Mouse (Mus musculus) lung, embryonic 14.5 days (tissue): ENCODE data around the gene Resp18. TPM values are rescaled to one million over a fixed set of nuclear protein-coding genes. Genes with fewer than 3 reads are reported as not detected.
A peak's percentile ranks its signal among the peaks of the same experiment; 100 is the strongest.

Source experiments
- ATAC-seq: fragments of 200-750 bp; cut with Nextera tagmentation; 2 replicates; pipeline ENCODE4 v1.8.0; 2017; ENCODE audit warnings: mild to moderate bottlenecking, moderate TSS enrichment, moderate library complexity; ENCODE audit not compliant: insufficient read depth
- DNase-seq: peaks from one replicate; pipeline ENCODE4 v3.0.0-alpha.2; 2015
- H3K27ac ChIP-seq: fragments of 300-500 bp; sonication (generic); 2 replicates; pipeline ENCODE4 v1.5.1; 2014; ENCODE audit warnings: low read depth, mild to moderate bottlenecking, moderate library complexity
- H3K27me3 ChIP-seq: fragments of 300-500 bp; sonication (generic); 2 replicates; pipeline ENCODE4 v1.6.1; 2014; ENCODE audit warnings: low read length, control low read depth; ENCODE audit not compliant: insufficient read depth
- H3K36me3 ChIP-seq: fragments of 300-500 bp; sonication (generic); 2 replicates; pipeline ENCODE4 v1.6.1; 2014; ENCODE audit warnings: control low read depth; ENCODE audit not compliant: insufficient read depth
- H3K4me1 ChIP-seq: fragments of 300-500 bp; sonication (generic); 2 replicates; pipeline ENCODE4 v1.6.1; 2014; ENCODE audit warnings: antibody characterized with exemption, control low read depth; ENCODE audit not compliant: insufficient read depth
- H3K4me2 ChIP-seq: fragments of 300-500 bp; sonication (generic); 2 replicates; pipeline ENCODE4 v1.6.1; 2014; ENCODE audit warnings: mild to moderate bottlenecking
- H3K4me3 ChIP-seq: fragments of 300-500 bp; sonication (generic); 2 replicates; pipeline ENCODE4 v1.5.1; 2014; ENCODE audit warnings: low read depth, low read length
- H3K9ac ChIP-seq: fragments of 300-500 bp; sonication (generic); 2 replicates; pipeline ENCODE4 v1.6.1; 2014
- H3K9me3 ChIP-seq: fragments of 300-500 bp; sonication (generic); 2 replicates; pipeline ENCODE4 v1.6.1; 2016; ENCODE audit warnings: low read depth, low read length, control low read depth
- CTCF ChIP-seq: IDR thresholded peaks from 2 replicates; pipeline ENCODE4 v1.5.1; 2016; ENCODE audit warnings: antibody characterized with exemption, low read depth
- WGBS: fragments of 180-500 bp; shearing (Covaris S2); extraction: QIAGEN DNeasy Blood & Tissue Kit; methylation state at CpG from one replicate; pipeline ENCODE4 v1.1.7; 2014; 5-methylcytosine and 5-hydroxymethylcytosine counted together
- polyA plus RNA-seq: library from polyadenylated mRNA; unstranded; fragments of >200 nt; fragmentation: Nextera tagmentation; extraction: Ambion mirVana; gene quantifications from 2 replicates; pipeline ENCODE4 v1.2.1, GENCODE M21; 2014

Gene Resp18
- polyA plus RNA-seq, 1 experiment from 2014 or later, result not detected

DNA sequence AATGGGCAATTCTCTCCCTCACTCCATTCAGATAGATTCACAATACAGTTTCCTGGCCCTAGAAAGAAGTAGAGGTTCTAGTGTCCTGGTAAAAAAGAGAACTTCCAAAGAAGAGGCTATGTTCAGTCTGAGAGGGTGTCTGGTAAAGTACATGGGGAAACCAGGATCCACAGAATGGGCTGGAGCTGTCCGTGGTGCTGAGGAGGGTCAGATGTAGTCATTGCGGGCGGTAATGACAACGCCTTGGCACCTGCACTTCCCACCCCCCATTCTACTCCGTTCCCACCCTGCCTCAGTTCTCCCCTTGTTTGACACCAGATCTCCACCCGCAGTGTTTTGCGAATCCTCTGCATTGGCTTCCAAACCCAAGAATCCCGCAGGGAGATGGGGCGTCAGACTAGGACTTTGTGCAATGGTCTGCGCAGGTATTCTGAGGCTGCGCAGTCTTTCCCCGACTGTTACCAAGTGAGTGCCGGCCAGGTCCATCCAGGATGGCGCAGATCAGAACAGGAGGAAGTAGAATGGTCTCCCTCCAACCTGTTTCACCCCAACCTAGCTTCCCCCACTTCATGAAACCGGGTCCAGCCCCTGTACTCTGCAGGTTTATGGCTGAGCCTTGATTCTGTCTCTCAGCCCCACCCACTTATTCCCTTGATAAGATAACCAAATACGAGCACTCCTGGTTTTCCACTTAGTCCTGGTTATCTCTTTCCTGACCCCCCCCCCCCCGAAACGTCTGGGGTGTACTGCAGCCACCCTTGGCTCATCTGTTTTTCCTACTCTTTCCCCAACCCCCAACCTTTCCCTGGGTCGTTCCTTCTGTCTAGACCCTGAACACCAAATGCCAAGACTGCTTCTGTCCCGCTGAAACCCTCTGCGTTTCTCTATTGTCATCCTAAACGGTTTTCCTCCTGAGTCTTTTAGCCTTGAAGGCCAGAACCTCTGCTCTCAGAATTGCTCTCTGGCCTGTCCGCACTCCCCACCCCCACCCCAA, 723 bp downstream of the Resp18 start:
- no peak for ATAC-seq
- H3K9ac ChIP-seq, result no peak overlapping the region
- H3K4me3 ChIP-seq, result no peak overlapping the region
- no peak overlapping the region for H3K27ac ChIP-seq
- peak; percentile 88 for DNase-seq
- H3K4me1 ChIP-seq, result no peaks in the 10 kb centered on the region
- WGBS, result 8% methylated on average over 23 of the region's 23 CpGs
- H3K4me2 ChIP-seq, result no peak overlapping the region
- no peaks in the 10 kb centered on the region for H3K36me3 ChIP-seq
- TF ChIP-seq CTCF, result no peak
- no peaks in the 10 kb centered on the region for H3K9me3 ChIP-seq
- H3K27me3 ChIP-seq, result peaks cover 13% of the 10 kb centered on the region

DNA sequence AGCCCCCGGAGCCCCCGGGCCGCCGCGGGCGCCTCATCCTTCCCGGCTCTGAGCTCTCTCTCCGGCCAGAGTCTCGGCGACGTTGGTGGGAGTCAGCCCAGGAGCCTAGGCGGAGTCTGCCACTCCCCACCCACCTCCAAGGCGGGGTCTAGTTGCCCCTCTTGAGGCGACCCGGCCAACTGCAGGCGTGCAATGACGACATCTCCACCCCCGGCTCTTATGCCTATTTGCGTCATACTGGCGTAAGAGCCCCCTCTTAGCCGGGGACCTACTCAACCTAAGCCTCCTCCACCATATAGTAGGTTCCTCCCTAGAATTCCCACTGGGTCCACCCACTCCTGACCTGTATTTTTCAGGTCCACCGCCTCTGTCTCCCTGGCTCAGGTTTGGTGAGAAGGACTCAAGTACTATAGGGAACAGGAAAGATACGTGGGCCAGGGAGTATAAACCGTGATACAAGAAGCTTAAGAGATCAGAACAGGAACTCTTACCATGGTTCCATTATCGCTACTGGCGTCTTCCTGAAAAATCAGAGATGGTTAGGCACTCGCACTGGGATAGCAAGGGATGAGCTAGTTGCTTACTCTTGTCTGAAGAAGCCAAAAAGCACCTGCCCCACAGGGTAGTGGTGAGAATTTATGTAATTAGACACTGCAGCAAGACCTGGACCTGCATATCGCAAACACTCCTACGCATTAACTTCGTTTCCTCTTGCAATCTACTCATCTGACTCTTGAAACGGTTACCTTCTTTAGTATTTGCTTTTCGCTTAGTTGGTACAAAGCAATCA, 13.9 kb downstream of the Resp18 start, which contains the start of gene Ptprn:
TSS of gene Ptprn (minus strand) at position 412 of the 790 bp plus-strand sequence.
- ATAC-seq (no peak), DNase-seq (no peak)
- WGBS, result 11% methylated on average over 32 of the region's 32 CpGs
- Histone ChIP-seq H3K4me2 (no peak within 1 kb of the TSS), H3K27me3 (peaks cover 24% of the 10 kb centered on the region), H3K9me3 (no peaks in the 10 kb centered on the region), H3K27ac (no peak within 1 kb of the TSS), H3K4me1 (no peaks in the 10 kb centered on the region), H3K36me3 (no peaks in the 10 kb centered on the region), H3K4me3 (no peak within 1 kb of the TSS), H3K9ac (no peak within 1 kb of the TSS)
- no peak for TF ChIP-seq CTCF

DNA sequence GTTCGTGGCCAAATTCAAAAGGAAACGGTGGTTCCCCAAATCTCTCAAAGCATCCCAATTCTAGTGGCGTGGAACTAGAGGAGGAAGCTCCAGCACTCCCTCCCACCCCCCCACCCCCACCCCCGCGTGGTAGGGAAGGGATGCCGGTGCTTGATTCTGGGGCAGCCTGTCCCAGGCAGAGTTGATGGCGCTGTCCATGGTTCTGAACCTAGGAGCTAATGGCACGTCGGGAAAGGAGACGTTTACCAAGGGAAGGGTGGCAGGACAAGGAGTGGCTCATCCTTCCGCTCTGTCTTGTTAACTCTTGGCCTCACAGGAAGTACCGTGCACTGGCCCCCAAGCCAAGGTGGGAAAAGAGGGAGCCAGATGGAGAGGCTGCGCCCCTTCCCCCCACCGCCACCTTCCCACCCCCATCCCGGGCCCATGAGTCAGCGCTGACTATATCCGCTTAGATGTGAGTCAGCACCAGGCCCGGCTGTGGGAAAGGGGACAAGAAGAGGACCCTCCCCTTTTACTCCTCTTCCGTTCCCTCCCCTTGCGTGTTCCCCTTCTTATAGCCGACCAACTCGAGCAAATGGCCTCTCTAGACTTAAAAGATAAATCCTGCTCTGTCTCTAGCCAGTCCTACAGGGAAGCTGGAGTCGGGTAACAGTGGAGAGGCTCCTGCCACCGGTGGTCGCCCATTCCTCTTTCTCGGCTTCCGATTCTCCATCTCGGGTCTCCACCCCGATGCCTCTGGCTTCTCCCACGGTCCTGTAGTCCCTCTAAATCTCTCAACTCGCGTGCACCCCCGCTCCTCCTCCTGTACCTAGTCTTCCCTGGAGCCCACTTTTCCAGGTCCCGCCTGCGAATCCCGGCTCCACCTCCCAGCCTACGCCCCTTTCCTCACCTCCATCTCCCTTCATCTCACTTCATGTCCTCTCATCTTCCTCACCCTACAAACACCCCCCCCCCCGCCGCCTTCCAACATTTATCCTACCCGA, 15.0 kb downstream of the Resp18 start:
- H3K4me1 ChIP-seq, result no peaks in the 10 kb centered on the region
- DNase-seq (peak; percentile 94), ATAC-seq (no peak)
- H3K27ac ChIP-seq, result no peak overlapping the region
- no peaks in the 10 kb centered on the region for H3K36me3 ChIP-seq
- peaks cover 24% of the 10 kb centered on the region for H3K27me3 ChIP-seq
- no peaks in the 10 kb centered on the region for H3K9me3 ChIP-seq
- H3K4me2 ChIP-seq, result no peak overlapping the region
- H3K9ac ChIP-seq, result no peak overlapping the region
- 2% methylated on average over 40 of the region's 40 CpGs for WGBS
- no peak overlapping the region for H3K4me3 ChIP-seq
- no peak for TF ChIP-seq CTCF

DNA sequence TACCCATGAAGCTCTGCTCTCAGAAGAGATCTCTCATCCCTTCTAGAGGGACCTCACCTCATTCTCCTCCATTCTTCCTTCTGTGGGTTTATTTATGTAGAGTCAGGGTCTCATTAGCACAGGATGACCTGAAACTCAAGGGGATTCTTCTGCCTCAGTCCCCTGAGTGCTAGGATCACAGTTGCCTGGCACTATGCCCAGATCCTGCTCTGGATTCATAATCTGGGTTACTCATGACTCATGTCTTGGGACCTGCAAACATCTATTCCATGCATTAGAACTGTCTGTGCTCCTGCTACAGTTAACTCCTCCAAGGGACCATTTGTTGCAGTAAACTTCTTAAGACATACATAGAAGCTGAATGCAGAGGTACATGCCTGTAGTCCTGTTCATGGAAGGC, 16.9 kb downstream of the Resp18 start:
- H3K4me3 ChIP-seq, result no peak overlapping the region
- no peak overlapping the region for H3K27ac ChIP-seq
- H3K36me3 ChIP-seq, result no peaks in the 10 kb centered on the region
- H3K27me3 ChIP-seq, result peaks cover 24% of the 10 kb centered on the region
- no peak overlapping the region for H3K4me2 ChIP-seq
- no peak for DNase-seq
- no peaks in the 10 kb centered on the region for H3K9me3 ChIP-seq
- H3K4me1 ChIP-seq, result no peaks in the 10 kb centered on the region
- no peak for TF ChIP-seq CTCF
- no peak overlapping the region for H3K9ac ChIP-seq
- no peak for ATAC-seq

DNA sequence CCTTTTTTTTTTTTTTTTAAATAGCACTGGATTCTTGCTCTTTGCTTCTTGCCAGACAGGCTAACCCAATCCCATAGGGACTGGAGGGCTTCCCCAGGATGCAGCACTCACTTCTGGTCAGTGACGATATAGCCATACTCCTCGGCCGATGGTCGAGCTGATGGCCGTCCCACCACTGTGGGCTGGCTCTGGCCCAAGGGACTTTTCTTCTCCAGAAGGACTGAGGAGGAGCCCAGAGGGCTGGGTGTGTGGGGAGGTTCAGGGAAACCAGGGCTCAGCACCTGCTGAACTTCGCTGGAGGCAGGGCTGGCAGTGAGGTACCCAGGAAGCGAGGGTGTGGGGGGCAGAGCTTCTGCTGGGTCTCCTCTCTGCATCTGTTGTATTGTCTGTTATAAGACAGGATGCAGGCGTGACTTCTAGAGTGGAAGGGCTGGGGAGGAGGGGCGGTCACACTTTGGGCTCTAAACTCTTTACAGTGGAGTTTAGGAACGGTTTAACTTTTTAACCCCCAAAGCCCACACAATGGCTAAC, 22.6 kb downstream of the Resp18 start:
- no peaks in the 10 kb centered on the region for H3K36me3 ChIP-seq
- H3K27me3 ChIP-seq, result no peaks in the 10 kb centered on the region
- 62% methylated on average over 10 of the region's 10 CpGs for WGBS
- TF ChIP-seq CTCF, result no peak
- no peaks in the 10 kb centered on the region for H3K4me1 ChIP-seq
- no peak overlapping the region for H3K4me3 ChIP-seq
- H3K9ac ChIP-seq, result no peak overlapping the region
- H3K9me3 ChIP-seq, result no peaks in the 10 kb centered on the region
- no peak overlapping the region for H3K4me2 ChIP-seq
- ATAC-seq (no peak), DNase-seq (no peak)
- H3K27ac ChIP-seq, result no peak overlapping the region

DNA sequence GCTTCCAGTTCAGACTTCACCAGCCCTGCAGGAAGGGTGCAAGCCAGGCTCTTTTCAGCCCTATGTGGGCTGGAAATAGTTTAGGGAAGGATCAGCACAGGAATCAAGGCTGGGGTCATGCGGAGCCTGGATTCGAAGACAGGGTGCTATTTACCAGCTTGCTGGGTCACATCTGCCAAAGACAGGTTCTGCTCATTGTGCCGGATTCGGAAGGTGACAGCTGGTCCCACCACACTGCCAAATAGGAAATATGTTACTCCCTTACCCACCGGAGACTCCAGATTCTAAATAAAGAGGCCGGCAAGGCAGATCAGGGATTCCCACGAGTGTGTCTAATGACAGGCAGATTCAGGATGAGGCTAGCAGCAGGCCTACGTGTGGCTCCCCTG, 23.6 kb downstream of the Resp18 start:
- Histone ChIP-seq H3K9ac (no peak overlapping the region), H3K4me2 (no peak overlapping the region), H3K4me3 (no peak overlapping the region), H3K27ac (no peak overlapping the region), H3K9me3 (no peaks in the 10 kb centered on the region), H3K36me3 (no peaks in the 10 kb centered on the region), H3K4me1 (no peaks in the 10 kb centered on the region), H3K27me3 (no peaks in the 10 kb centered on the region)
- ATAC-seq (no peak), DNase-seq (no peak)
- TF ChIP-seq CTCF, result no peak
- WGBS, result 65% methylated on average over 8 of the region's 8 CpGs
